Mouse (Mus musculus): ENCODE results near the gene Hoxb8. TPM values are rescaled to one million over a fixed set of nuclear protein-coding genes. Genes with fewer than 3 reads are reported as not detected.

The Hoxb8 gene
- polyA plus RNA-seq, 1 experiment from 2014 or later, result 0.71 TPM

DNA sequence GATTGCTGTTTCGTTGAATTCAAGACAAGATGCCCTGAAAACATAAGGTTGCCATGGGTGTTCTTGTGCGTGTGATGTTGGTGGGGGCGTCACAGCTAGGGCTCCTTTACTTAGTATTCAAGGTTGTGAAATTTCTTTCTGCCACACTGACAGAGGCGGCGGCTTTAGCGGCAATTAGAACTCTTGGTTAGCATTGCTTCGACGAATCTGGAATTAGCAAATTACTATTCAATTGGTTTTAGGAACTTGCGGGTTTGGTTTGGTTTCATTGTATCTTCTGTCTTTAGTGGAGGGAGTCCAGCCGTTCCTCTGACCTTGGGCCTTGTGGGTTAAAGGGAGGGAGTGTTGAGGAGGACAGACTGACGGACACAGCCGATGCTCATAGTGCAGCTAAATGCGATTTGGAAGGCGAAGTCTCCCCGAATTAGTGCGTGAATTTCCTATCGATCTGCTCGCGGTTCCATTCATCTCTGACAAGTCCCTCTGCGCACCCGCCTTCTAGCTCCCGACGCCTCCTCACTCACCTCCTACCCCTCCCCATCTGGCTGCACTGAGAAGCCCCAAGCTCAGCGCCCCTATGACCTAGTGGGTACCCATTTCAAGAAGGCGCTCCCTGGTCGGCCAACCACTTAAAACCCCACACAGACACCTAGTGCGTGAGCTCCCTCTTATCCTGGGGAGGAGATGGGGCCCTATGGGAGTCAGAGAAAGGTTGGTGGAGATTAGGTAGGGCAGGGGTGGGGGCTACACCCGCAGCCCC lies 36.1 kb downstream of the Hoxb8 start, which contains the start of gene Hoxb4:
Hoxb4 (plus strand) TSS at position 660 of the 760 bp plus-strand sequence.
- H3K4me3 ChIP-seq (ENCODE audit: low read length), result peak within 1 kb of the TSS; percentile 69
- H3K9ac ChIP-seq (ENCODE audit: low read depth, low read length), result peak within 1 kb of the TSS; percentile 87
- H3K4me2 ChIP-seq (ENCODE audit: low read depth, low read length), result peak within 1 kb of the TSS; percentile 79
- H3K36me3 ChIP-seq (ENCODE audit: control insufficient read depth, insufficient read depth, low read length), result no peaks in the 10 kb centered on the region
- ATAC-seq, result peak; percentile 15
- peak within 1 kb of the TSS; percentile 97 for H3K27ac ChIP-seq (ENCODE audit: low read length)
- peaks cover 16% of the 10 kb centered on the region; the same call in 1 of the 2 replicates for H3K4me1 ChIP-seq (ENCODE audit: control insufficient read depth, insufficient read depth, low read length)
- no peaks in the 10 kb centered on the region for H3K27me3 ChIP-seq (replicated peaks; ENCODE audit: control insufficient read depth, insufficient read depth, low read length)
- H3K9me3 ChIP-seq (ENCODE audit: control insufficient read depth, low read length), result no peaks in the 10 kb centered on the region
- WGBS, result 11% methylated on average over 28 of the region's 28 CpGs

- Histone ChIP-seq H3K36me3 (ENCODE audit: control insufficient read depth, insufficient read depth, low read length) (no peaks in the 10 kb centered on the region), H3K9me3 (ENCODE audit: control insufficient read depth, low read length) (no peaks in the 10 kb centered on the region), H3K4me2 (ENCODE audit: low read depth, low read length) (peak overlapping the region; percentile 79), H3K27ac (ENCODE audit: low read length) (peak overlapping the region; percentile 97), H3K4me3 (ENCODE audit: low read length) (peak overlapping the region; percentile 69), H3K4me1 (ENCODE audit: control insufficient read depth, insufficient read depth, low read length) (peaks cover 13% of the 10 kb centered on the region; the same call in 1 of the 2 replicates), H3K27me3 (replicated peaks; ENCODE audit: control insufficient read depth, insufficient read depth, low read length) (no peaks in the 10 kb centered on the region), H3K9ac (ENCODE audit: low read depth, low read length) (peak overlapping the region; percentile 87)
- under 1% methylated on average over 40 of the region's 45 CpGs for WGBS
- ATAC-seq, result peak; percentile 79
These were observed 36.8 kb downstream of the Hoxb8 start for GRCm38 (mm10) chr11:96318368-96319070.

GRCm38 (mm10) chr11:96319071-96319902 lies 37.6 kb downstream of the Hoxb8 start:
- H3K4me2 ChIP-seq (ENCODE audit: low read depth, low read length), result peak overlapping the region; percentile 79
- WGBS, result 0% methylated on average over 34 of the region's 34 CpGs
- no peaks in the 10 kb centered on the region for H3K27me3 ChIP-seq (replicated peaks; ENCODE audit: control insufficient read depth, insufficient read depth, low read length)
- peak; percentile 49 for ATAC-seq
- peak overlapping the region; percentile 97 for H3K27ac ChIP-seq (ENCODE audit: low read length)
- H3K4me3 ChIP-seq (ENCODE audit: low read length), result peak overlapping the region; percentile 69
- peak overlapping the region; percentile 87 for H3K9ac ChIP-seq (ENCODE audit: low read depth, low read length)
- no peaks in the 10 kb centered on the region for H3K9me3 ChIP-seq (ENCODE audit: control insufficient read depth, low read length)
- no peaks in the 10 kb centered on the region for H3K36me3 ChIP-seq (ENCODE audit: control insufficient read depth, insufficient read depth, low read length)
- peaks cover 12% of the 10 kb centered on the region; the same call in 1 of the 2 replicates for H3K4me1 ChIP-seq (ENCODE audit: control insufficient read depth, insufficient read depth, low read length)

DNA sequence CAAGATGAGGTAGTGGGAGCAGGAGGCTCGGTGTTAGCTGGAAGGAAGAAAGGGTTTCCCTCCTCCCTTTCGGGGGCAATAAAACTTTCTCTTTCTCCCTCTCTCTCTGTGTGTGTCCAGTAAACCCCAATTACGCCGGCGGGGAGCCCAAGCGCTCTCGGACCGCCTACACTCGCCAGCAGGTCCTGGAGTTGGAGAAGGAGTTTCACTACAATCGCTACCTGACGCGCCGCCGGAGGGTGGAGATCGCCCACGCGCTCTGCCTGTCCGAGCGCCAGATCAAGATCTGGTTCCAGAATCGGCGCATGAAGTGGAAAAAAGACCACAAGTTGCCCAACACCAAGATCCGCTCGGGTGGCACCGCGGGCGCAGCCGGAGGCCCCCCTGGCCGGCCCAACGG lies 38.2 kb downstream of the Hoxb8 start:
- H3K27me3 ChIP-seq (replicated peaks; ENCODE audit: control insufficient read depth, insufficient read depth, low read length), result no peaks in the 10 kb centered on the region
- peak; percentile 11; the same call in 1 of the 2 replicates for ATAC-seq
- peak overlapping the region; percentile 69 for H3K4me3 ChIP-seq (ENCODE audit: low read length)
- under 1% methylated on average over 29 of the region's 29 CpGs for WGBS
- peak overlapping the region; percentile 97 for H3K27ac ChIP-seq (ENCODE audit: low read length)
- no peaks in the 10 kb centered on the region for H3K36me3 ChIP-seq (ENCODE audit: control insufficient read depth, insufficient read depth, low read length)
- H3K9ac ChIP-seq (ENCODE audit: low read depth, low read length), result peak overlapping the region; percentile 87
- H3K9me3 ChIP-seq (ENCODE audit: control insufficient read depth, low read length), result no peaks in the 10 kb centered on the region
- H3K4me1 ChIP-seq (ENCODE audit: control insufficient read depth, insufficient read depth, low read length), result peaks cover 12% of the 10 kb centered on the region; the same call in 1 of the 2 replicates
- H3K4me2 ChIP-seq (ENCODE audit: low read depth, low read length), result peak overlapping the region; percentile 79

DNA sequence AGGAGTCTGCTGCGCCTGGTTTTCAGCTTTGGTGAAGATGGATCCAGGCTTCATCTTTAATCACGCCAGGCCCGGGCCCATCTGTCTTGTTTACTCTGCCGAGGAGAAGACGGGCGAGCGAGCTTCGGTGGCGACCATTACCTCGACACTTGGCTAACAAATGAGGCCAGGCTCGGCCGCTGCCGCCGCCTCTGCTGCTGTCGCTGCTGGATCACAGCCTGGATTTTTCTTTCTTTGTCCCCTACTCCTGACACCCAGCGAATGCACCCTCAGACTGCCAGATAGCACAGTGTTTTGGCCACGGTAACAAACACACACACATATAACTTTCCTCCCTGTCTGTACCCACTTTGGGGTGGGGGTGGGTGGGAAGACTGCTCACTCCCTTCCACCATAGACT lies 39.0 kb downstream of the Hoxb8 start:
- Histone ChIP-seq H3K27ac (ENCODE audit: low read length) (peak overlapping the region; percentile 42), H3K4me1 (ENCODE audit: control insufficient read depth, insufficient read depth, low read length) (peaks cover 12% of the 10 kb centered on the region; the same call in 1 of the 2 replicates), H3K27me3 (replicated peaks; ENCODE audit: control insufficient read depth, insufficient read depth, low read length) (no peaks in the 10 kb centered on the region), H3K9me3 (ENCODE audit: control insufficient read depth, low read length) (no peaks in the 10 kb centered on the region), H3K9ac (ENCODE audit: low read depth, low read length) (peak overlapping the region; percentile 87), H3K4me2 (ENCODE audit: low read depth, low read length) (peak overlapping the region; percentile 79), H3K4me3 (ENCODE audit: low read length) (peak overlapping the region; percentile 44), H3K36me3 (ENCODE audit: control insufficient read depth, insufficient read depth, low read length) (no peaks in the 10 kb centered on the region)
- ATAC-seq, result no peak
- WGBS, result 18% methylated on average over 17 of the region's 17 CpGs

DNA sequence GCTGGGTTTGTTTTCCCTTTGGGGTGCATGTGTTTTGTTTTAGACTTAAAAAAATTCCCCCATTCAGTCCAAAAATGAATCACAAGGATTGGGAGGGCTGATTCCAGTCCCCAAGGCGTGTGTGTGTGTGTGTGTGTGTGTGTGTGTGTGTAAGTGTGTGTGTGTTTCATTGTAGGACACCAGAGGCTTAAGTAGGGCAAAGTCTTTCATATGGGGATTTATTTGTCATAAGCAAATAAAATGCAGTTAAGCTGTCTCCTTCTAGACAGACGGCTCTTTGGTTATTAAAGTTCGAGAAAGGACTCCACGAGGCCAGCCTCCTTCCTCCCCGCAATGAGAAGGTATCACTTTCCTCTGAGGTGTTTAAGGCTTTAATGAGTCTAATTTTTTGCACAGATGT lies 40.1 kb downstream of the Hoxb8 start:
- no peak for ATAC-seq
- peak overlapping the region; percentile 15 for H3K4me3 ChIP-seq (ENCODE audit: low read length)
- peak overlapping the region; percentile 79 for H3K4me2 ChIP-seq (ENCODE audit: low read depth, low read length)
- peaks cover 7% of the 10 kb centered on the region; the same call in 1 of the 2 replicates for H3K4me1 ChIP-seq (ENCODE audit: control insufficient read depth, insufficient read depth, low read length)
- 26% methylated on average over 5 of the region's 5 CpGs for WGBS
- no peaks in the 10 kb centered on the region for H3K9me3 ChIP-seq (ENCODE audit: control insufficient read depth, low read length)
- H3K27me3 ChIP-seq (replicated peaks; ENCODE audit: control insufficient read depth, insufficient read depth, low read length), result no peaks in the 10 kb centered on the region
- no peaks in the 10 kb centered on the region for H3K36me3 ChIP-seq (ENCODE audit: control insufficient read depth, insufficient read depth, low read length)
- H3K27ac ChIP-seq (ENCODE audit: low read length), result peak overlapping the region; percentile 88
- peak overlapping the region; percentile 57 for H3K9ac ChIP-seq (ENCODE audit: low read depth, low read length)

GRCm38 (mm10) chr11:96322738-96323137 lies 41.0 kb downstream of the Hoxb8 start:
- Histone ChIP-seq H3K4me1 (ENCODE audit: control insufficient read depth, insufficient read depth, low read length) (peaks cover 13% of the 10 kb centered on the region; the same call in 1 of the 2 replicates), H3K9ac (ENCODE audit: low read depth, low read length) (peak overlapping the region; percentile 57), H3K9me3 (ENCODE audit: control insufficient read depth, low read length) (no peaks in the 10 kb centered on the region), H3K4me3 (ENCODE audit: low read length) (peak overlapping the region; percentile 15), H3K27me3 (replicated peaks; ENCODE audit: control insufficient read depth, insufficient read depth, low read length) (no peaks in the 10 kb centered on the region), H3K4me2 (ENCODE audit: low read depth, low read length) (peak overlapping the region; percentile 79), H3K27ac (ENCODE audit: low read length) (peak overlapping the region; percentile 88), H3K36me3 (ENCODE audit: control insufficient read depth, insufficient read depth, low read length) (no peaks in the 10 kb centered on the region)
- ATAC-seq, result no peak
- 29% methylated on average over 6 of the region's 6 CpGs for WGBS

GRCm38 (mm10) chr11:96323154-96323553 lies 41.4 kb downstream of the Hoxb8 start, which contains the start of gene Hoxb3:
Gene Hoxb3, plus strand, starts transcription at chr11:96323326.
- Histone ChIP-seq H3K4me2 (ENCODE audit: low read depth, low read length) (peak within 1 kb of the TSS; percentile 79), H3K27me3 (replicated peaks; ENCODE audit: control insufficient read depth, insufficient read depth, low read length) (no peaks in the 10 kb centered on the region), H3K9me3 (ENCODE audit: control insufficient read depth, low read length) (no peaks in the 10 kb centered on the region), H3K4me1 (ENCODE audit: control insufficient read depth, insufficient read depth, low read length) (peaks cover 13% of the 10 kb centered on the region; the same call in 1 of the 2 replicates), H3K9ac (ENCODE audit: low read depth, low read length) (peak within 1 kb of the TSS; percentile 72), H3K4me3 (ENCODE audit: low read length) (peak within 1 kb of the TSS; percentile 35), H3K36me3 (ENCODE audit: control insufficient read depth, insufficient read depth, low read length) (no peaks in the 10 kb centered on the region), H3K27ac (ENCODE audit: low read length) (peak within 1 kb of the TSS; percentile 88)
- 38% methylated on average over 10 of the region's 10 CpGs for WGBS
- no peak for ATAC-seq
